Mouse (Mus musculus): Measurements from ENCODE around the gene Hils1.
A peak's percentile ranks its signal among the peaks of the same experiment; 100 is the strongest.

Hils1 gene

GRCm38 (mm10) chr11:94967419-94967818 lies at the start of gene Hils1:
Gene Hils1 (plus strand): TSS chr11:94967593.
- DNase-seq (ENCODE audit: low read depth, low spot score): peak; percentile 42

DNA sequence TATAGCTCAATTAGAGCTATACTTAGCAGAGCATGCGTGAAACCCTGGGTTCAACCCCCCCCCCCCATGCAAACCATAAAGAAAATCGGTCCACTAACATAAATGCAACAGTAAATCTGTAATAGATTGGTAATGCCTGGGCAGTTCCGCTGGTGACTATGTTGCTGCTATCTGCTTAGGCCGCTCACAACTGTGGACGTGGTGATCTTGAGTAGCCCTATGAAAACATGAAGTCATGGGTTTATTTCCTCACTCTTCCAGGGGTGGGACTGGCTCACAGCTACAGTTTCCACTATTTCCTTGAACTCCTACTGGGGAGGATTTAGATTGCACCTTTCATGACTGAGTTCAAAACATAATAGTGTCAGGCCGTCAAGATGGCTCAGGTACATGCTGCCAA lies 49.7 kb upstream of the Hils1 start:
- DNase-seq (ENCODE audit: low read depth, low spot score): peak; percentile 63

GRCm38 (mm10) chr11:94920996-94921401 lies 46.4 kb upstream of the Hils1 start:
- peak; percentile 69 for DNase-seq (ENCODE audit: low read depth, low spot score)

GRCm38 (mm10) chr11:94924977-94925376 lies 42.4 kb upstream of the Hils1 start:
- no peak for DNase-seq (ENCODE audit: low read depth, low spot score)

- peak; percentile 75 for DNase-seq (ENCODE audit: low read depth, low spot score)
These were observed 41.0 kb upstream of the Hils1 start for GRCm38 (mm10) chr11:94926431-94926830.

GRCm38 (mm10) chr11:94927771-94928291 lies 39.6 kb upstream of the Hils1 start:
- peak; percentile 95 for DNase-seq (ENCODE audit: low read depth, low spot score)

DNA sequence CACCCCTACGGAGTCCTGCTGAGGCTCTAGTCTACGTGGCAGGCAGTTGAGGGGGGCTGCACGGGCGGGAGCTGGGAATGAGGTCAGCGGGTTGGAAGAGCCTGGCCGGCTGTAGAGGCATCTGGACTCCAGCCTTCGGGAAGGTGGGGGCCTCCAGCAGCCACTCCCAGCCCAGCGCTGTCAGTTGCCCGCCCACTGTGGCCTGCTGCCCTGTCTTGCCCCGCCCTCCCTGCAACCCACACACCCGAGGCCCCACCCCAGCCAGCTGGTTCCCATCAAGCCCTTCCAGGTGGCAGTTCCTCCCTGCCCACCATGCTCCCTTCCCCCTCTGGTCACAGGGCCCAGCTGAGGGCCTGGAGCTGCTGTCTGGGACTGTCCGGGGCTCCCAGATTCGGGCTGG lies 38.6 kb upstream of the Hils1 start:
- DNase-seq (ENCODE audit: low read depth, low spot score): peak; percentile 98

- peak; percentile 71 for DNase-seq (ENCODE audit: low read depth, low spot score)
These were observed 37.8 kb upstream of the Hils1 start for GRCm38 (mm10) chr11:94929599-94929998.

GRCm38 (mm10) chr11:94930151-94930550 lies 37.2 kb upstream of the Hils1 start:
- peak; percentile 62 for DNase-seq (ENCODE audit: low read depth, low spot score)

GRCm38 (mm10) chr11:94933584-94933983 lies 33.8 kb upstream of the Hils1 start:
- DNase-seq (ENCODE audit: low read depth, low spot score): peak; percentile 95

DNA sequence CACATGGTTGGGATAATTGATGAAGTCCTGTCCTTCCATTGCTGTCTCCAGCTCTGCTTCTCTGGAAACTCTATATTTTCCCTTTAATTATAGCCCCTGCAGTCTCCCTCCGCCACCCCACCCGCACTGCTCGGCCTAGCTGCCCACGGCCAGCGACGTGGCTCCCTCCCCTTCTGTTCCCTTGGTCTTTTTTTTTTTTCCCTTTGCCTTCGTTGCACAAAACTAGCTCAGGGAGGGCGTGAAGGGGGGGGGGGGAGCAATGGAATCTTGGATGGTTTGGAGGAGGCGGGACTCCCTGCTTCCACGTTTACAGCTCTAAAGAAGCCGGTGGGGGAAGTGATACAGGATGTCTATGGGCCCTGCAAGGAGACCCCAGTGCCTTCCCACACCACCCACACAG lies 32.9 kb upstream of the Hils1 start:
- DNase-seq (ENCODE audit: low read depth, low spot score): peak; percentile 74

- peak; percentile 95 for DNase-seq (ENCODE audit: low read depth, low spot score)
These were observed 31.3 kb upstream of the Hils1 start, which contains the start of gene Col1a1 for GRCm38 (mm10) chr11:94936045-94936444. Gene Col1a1 (plus strand): TSS chr11:94936224.

DNA sequence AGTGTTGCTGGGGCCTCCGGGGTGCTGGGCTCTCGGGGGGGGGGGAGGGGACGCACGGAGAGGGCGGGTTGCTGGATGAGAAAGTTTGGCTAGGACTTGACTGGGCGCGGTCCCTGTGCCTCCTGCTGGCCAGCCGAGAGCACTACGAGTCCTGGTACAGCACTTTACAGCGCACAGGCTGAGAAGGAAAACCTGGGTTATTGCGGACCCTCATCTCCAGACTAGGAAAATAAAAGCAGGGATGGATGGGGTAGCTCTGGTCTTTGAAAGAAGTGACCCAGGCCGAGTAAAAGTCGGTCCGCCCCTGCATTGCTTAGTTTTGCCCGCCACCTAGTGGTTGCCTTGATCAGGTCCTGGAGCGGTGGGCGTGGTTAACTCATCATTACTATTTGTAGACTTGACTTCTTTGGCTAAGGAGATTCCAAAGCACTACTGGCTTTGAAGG lies 30.5 kb upstream of the Hils1 start:
- peak; percentile 97 for DNase-seq (ENCODE audit: low read depth, low spot score)

DNA sequence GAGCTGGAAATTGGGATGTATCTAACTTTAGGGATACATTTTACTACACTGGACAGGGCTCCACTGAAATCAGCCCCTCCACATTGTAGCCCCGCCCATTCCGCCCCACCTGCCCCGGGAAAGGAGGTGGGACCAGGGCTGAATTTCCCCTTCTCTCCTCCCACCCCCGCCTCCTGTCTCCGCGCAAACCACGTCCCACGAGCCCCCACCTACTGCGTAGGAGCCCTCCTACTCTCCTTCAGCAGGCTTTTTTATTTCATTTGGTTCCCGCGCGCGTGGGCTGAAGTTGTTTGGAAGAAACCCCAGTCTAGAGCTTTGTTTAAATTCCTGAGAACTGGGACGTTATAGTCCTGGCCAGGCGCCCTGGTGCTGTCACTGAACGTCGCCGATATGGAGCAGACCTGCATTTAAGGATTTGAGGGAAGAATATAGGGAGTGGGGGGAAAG lies 30.0 kb upstream of the Hils1 start:
- no peak for DNase-seq (ENCODE audit: low read depth, low spot score)

- DNase-seq (ENCODE audit: low read depth, low spot score): peak; percentile 63
These were observed 29.6 kb upstream of the Hils1 start for GRCm38 (mm10) chr11:94937787-94938186.

- DNase-seq (ENCODE audit: low read depth, low spot score): peak; percentile 43
These were observed 29.1 kb upstream of the Hils1 start for GRCm38 (mm10) chr11:94938296-94938695.

GRCm38 (mm10) chr11:94939280-94939679 lies 28.1 kb upstream of the Hils1 start:
- DNase-seq (ENCODE audit: low read depth, low spot score): peak; percentile 89

DNA sequence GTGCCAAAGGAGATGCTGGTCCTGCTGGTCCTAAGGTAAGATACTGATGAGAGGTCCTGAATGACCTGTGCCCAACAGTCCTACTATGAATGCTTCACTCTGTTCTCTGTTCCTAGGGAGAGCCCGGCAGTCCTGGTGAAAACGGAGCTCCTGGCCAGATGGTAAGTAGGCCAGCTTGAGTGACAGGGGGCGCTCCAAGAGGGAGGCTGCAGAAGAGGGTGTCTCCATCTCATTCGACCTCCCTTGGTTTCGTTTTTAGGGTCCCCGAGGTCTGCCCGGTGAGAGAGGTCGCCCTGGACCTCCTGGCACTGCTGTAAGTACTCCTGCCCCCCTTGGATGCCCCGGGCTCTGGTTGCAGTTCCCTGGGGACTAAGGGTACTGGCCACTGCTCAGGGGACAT lies 26.3 kb upstream of the Hils1 start:
- peak; percentile 32 for DNase-seq (ENCODE audit: low read depth, low spot score)

GRCm38 (mm10) chr11:94941776-94942175 lies 25.6 kb upstream of the Hils1 start:
- DNase-seq (ENCODE audit: low read depth, low spot score): peak; percentile 19

DNA sequence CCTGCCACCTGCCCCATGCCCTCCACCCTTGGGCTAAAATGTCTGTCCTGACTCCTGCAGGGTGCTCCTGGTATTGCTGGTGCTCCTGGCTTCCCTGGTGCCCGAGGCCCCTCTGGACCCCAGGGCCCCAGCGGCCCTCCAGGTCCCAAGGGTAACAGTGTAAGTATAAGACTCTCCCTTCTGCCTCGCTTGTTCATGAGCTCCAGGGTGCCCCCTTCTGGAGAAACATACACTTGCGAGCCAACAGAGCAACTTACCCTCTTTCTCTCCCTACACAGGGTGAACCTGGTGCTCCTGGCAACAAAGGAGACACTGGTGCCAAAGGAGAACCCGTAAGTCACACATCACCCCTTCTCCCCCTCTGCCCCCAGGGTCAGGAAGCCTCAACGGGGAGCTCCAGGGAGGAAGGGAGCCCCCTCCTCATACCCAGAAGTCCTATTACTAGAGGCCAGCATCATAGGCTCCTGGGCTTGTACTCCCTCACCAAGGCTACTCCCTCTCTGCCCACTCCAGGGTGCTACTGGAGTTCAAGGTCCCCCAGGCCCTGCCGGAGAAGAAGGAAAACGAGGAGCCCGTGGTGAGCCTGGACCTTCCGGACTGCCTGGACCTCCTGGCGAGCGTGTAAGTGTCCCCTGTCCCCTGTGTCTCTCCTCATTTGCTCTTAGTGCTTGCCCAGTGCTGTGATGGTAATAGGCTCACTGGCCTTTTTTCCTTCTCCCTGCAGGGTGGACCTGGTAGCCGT lies 24.9 kb upstream of the Hils1 start:
- peak; percentile 80 for DNase-seq (ENCODE audit: low read depth, low spot score)

DNA sequence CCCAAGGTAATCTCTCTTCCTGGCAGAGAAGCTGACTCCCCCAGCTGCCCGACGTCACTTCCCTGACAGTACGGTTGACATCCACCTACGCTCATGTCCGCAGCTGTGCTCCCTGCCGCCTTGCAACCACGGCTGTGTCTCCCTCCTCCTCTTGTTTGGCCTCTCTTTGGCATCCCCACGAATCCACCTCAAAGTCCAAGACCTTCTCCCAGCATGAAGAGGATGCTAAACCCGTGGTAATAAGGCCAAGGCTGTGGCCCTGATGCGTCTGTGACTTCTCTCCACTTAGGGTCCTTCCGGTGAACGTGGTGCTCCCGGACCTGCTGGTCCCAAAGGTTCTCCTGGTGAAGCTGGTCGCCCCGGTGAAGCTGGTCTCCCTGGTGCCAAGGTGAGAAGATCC lies 24.3 kb upstream of the Hils1 start:
- DNase-seq (ENCODE audit: low read depth, low spot score): no peak

GRCm38 (mm10) chr11:94944295-94944694 lies 23.1 kb upstream of the Hils1 start:
- peak; percentile 31 for DNase-seq (ENCODE audit: low read depth, low spot score)

DNA sequence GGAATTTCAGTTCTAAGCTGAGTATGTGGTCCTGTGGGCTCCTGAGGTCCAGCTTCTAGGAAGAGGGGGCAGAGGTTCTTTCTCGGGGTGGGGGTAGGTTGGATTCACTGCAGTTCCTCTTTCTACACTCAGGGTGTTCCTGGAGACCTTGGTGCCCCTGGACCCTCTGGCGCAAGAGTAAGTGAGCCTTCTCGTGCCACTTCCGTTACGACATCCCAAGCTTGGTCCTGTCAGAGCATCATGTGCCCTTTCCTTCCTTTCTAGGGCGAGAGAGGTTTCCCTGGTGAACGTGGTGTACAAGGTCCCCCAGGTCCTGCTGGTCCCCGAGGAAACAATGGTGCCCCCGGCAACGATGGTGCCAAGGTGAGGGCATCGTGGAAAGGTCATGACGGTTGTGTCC lies 22.2 kb upstream of the Hils1 start:
- DNase-seq (ENCODE audit: low read depth, low spot score): peak; percentile 20

All from 3T3-L1 (cell line).